Mouse (Mus musculus) embryonic stem cell, embryonic (primary cell): ENCODE results near the gene Olfr1157.

ENCODE experiments used
- CTCF ChIA-PET, 4 experiments: fragments of 300-600 bp in 2 of 4; fragments of 350-600 bp in 2 of 4; sonication (Branson Sonifier 250); formaldehyde crosslinking; loops; one replicate each; lab custom pipeline; 2022; ENCODE audit warnings: inconsistent platforms in 2 of 4; lab: Charles Lee
- POLR2A ChIA-PET, 4 experiments: fragments of 300-600 bp in 2 of 4; fragments of 350-600 bp in 2 of 4; sonication (Branson Sonifier 250); formaldehyde crosslinking; loops; one replicate each; lab custom pipeline; 2022; ENCODE audit warnings: antibody characterized with exemption in 4 of 4, inconsistent platforms in 1 of 4; lab: Charles Lee

Gene Olfr1157

GRCm38 (mm10) chr2:87968199-87968598 is at the start of gene Olfr1157:
TSS of gene Olfr1157 (minus strand) at chr2:87968299.
- POLR2A ChIA-PET = no interaction called here

GRCm38 (mm10) chr2:88007515-88008318 is 39.6 kb upstream of the Olfr1157 start, which contains the start of gene Olfr1160:
TSS of gene Olfr1160 (minus strand) at chr2:88008268.
- POLR2A ChIA-PET = no interaction called here

More at GRCm38 (mm10) chr2:87968199-87968598, at the start of gene Olfr1157:
- CTCF ChIA-PET = no interaction called here

GRCm38 (mm10) chr2:87989813-87990212 is 21.7 kb upstream of the Olfr1157 start, which contains the start of gene Olfr1158:
TSS of gene Olfr1158 (plus strand) at chr2:87990113.
- POLR2A ChIA-PET = no interaction called here
- CTCF ChIA-PET = no interaction called here

More at GRCm38 (mm10) chr2:88007515-88008318, 39.6 kb upstream of the Olfr1157 start, which contains the start of gene Olfr1160:
- CTCF ChIA-PET = no interaction called here

GRCm38 (mm10) chr2:87974563-87974962 is 6.5 kb upstream of the Olfr1157 start, which contains the start of gene Olfr74:
TSS of gene Olfr74 (minus strand) at chr2:87974663.
- ChIA-PET CTCF (no interaction called here), POLR2A (no interaction called here)

- ChIA-PET CTCF (no interaction called here), POLR2A (no interaction called here)
These were observed 15.1 kb downstream of the Olfr1157 start, which contains the start of gene Olfr1156 for GRCm38 (mm10) chr2:87953000-87953399. TSS of gene Olfr1156 (minus strand) at chr2:87953100.

- POLR2A ChIA-PET = no interaction called here
- CTCF ChIA-PET = no interaction called here
These were observed 23.1 kb downstream of the Olfr1157 start, which contains the start of gene Olfr1155 for GRCm38 (mm10) chr2:87945037-87945436. TSS of gene Olfr1155 (minus strand) at chr2:87945137.
